Mouse (Mus musculus): Measurements from ENCODE around the gene B3gnt9.

The B3gnt9 gene

GRCm38 (mm10) chr8:105281821-105282220, 26.9 kb upstream of the B3gnt9 start:
- no peak for DNase-seq

DNA sequence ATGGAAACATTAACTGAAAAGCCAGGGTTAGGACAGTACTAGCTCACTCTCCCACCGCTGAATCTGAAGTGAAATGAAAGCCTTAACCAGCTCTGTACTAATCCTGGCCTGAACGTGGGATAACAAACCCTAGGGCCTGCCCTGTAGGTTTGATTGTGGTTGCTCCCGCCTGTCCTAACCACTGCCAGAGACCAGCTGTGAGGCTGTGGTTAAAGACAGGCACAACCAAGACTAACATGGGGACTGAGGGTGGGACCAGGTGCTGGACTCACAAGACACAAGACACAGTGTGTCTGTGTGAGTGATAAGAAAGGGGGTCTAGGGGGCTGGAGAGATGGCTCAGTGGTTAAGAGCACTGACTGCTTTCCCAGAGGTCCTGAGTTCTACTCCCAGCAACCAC, 25.6 kb upstream of the B3gnt9 start:
- no peak for DNase-seq

DNA sequence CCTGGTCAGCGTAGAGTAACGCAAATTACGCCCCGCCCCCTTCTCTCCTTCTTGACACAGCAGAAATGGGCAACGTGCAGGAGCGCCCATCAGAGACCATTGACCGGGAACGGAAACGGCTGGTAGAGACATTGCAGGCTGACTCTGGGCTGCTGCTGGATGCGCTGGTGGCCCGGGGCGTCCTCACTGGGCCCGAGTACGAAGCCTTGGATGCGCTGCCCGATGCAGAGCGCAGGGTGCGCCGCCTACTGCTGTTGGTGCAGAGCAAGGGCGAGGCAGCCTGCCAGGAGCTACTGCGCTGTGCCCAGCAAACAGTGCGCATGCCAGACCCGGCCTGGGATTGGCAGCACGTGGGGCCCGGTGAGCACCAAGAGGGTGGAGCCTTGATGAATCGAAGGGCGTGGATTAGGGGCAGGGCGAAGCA, 24.0 kb upstream of the B3gnt9 start:
- DNase-seq: no peak

- DNase-seq: no peak
Observed at GRCm38 (mm10) chr8:105276292-105277120, 21.6 kb upstream of the B3gnt9 start.

DNA sequence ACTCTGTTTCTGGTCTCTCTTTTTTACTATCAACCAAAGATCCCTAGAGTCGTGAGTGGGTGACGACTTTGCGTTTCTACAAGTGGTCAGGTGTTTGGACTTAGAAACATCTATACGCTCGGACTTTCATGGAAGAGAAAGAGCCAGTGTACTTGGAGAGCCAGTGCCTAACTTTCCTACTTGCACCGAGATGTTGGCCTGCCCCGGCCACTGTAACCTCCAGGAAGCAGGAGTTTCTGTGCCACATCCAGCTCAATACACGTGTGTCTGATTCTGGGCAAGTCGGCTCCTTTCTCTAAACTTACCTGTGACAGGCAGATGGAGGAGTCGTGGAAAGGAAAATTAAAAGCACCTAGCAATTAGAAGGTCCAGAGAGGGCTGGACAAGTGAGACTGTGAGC, 20.9 kb upstream of the B3gnt9 start, which contains the start of gene Nol3:
Nol3 (plus strand) TSS at position 301 of the 400 bp plus-strand sequence.
- DNase-seq: no peak

DNA sequence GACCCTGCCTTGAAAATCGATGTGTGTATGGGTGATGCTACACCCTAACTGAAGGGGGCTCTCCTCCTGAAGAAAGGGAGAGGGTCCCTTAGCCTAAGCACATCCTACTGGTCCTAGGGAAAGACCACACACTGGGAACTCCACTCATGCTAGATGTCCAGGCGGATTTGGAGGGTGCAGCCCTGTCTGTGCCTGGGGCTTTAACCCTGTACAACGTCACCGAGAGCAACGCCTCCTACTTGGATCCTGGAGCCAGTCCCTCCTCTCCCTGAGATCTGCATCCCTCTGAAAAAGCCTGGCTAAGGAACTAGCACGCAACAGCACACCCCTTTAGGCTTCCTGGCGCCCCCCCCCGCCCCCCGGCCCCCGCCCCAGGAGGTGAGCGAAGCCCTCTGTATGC, 20.4 kb upstream of the B3gnt9 start:
- no peak for DNase-seq

DNA sequence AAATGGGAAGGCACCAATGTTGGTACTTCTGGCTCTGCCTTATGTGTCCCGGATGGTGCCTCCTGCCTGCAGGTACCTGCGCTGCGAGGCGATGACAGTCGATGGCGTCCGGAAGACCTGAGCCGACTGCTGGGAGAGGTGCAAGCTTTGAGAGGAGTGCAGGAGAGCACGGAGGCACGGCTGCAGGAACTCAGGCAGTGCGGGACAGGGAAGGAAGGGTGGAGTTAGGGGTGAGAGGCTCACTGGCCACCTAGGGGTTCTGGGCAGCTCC, 15.9 kb upstream of the B3gnt9 start:
- DNase-seq: no peak

DNA sequence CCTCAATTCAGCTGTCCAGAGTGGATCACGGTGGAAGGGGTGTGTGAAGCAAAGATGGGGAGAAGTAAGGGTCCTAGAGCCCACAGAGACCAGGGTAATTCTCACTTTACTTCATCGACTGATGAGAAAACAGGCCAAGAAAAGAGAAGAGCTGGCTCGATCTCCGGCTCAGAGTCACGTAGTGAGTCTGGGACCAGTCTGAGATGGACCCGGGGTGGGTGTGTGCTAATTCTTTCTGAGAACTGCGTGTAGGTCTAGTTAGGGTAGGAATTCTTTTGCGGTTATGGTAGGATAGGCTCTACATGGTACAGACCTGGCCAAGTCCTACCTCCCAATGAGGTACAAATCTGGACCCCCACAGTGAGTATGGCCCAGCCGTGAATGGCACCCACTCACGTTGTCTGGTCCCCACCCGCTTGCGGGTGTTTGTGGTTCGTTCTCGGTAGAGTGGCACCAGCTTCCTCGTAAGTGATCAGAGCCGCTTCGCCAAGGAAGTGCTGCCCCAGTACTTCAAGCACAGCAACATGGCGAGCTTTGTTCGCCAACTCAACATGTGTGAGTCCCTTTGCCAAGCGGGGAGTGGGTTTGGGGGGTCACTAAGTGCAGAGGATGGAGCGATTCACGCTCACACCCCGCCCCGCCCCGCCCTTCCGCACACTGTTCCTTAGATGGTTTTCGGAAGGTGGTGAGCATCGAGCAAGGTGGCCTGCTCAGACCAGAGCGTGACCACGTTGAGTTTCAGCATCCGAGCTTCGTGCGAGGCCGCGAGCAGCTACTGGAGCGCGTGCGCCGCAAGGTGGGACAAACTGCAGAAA, 15.4 kb upstream of the B3gnt9 start:
- no peak for DNase-seq

GRCm38 (mm10) chr8:105269461-105269947, 14.6 kb upstream of the B3gnt9 start, which contains the start of gene Hsf4:
TSS of gene Hsf4 (plus strand) at chr8:105269801.
- no peak for DNase-seq

DNA sequence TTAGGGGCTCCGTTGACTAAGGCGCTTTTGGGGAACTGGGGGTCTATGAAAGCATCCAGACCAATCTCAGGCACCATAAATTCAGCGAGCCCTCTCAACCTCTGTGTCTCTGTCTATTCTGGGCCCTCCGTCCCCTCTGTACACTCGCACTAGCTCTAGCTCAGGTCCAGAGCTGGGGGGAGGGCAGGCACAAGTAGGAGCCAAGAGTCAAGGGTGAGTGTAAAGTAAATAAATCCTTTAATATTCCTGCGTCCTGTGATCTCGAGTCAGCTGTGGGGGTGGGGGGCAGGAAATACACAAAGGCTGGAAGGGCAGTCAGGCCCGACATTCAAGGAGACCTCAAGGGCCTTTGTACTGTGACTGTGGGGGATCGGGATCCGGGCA, 14.1 kb upstream of the B3gnt9 start:
- no peak for DNase-seq

GRCm38 (mm10) chr8:105268342-105269074, 13.6 kb upstream of the B3gnt9 start:
- no peak for DNase-seq

DNA sequence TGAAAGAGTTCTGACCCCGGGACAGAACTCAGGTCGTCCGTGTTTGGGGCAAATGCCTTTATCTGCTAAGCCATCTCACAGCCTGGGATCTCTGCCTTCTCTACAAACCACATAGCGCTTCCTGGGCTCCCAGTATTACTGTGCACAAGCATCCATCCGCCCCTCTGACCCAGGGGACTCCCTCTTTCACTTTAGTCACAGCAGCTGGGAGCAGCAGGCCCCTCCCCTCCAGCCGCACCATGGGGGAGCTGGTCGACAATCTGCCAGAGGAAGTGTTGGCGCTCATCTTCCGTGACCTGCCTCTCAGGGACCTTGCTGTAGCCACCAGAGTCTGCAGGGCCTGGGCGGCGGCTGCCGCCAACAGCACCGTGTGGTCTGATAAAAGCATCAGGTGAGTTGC, 11.8 kb upstream of the B3gnt9 start:
- peak in 1 of 2 experiments; percentile 46 for DNase-seq

- peak in 1 of 2 experiments; percentile 58 for DNase-seq
Observed at GRCm38 (mm10) chr8:105265128-105265527, 10.2 kb upstream of the B3gnt9 start.

DNA sequence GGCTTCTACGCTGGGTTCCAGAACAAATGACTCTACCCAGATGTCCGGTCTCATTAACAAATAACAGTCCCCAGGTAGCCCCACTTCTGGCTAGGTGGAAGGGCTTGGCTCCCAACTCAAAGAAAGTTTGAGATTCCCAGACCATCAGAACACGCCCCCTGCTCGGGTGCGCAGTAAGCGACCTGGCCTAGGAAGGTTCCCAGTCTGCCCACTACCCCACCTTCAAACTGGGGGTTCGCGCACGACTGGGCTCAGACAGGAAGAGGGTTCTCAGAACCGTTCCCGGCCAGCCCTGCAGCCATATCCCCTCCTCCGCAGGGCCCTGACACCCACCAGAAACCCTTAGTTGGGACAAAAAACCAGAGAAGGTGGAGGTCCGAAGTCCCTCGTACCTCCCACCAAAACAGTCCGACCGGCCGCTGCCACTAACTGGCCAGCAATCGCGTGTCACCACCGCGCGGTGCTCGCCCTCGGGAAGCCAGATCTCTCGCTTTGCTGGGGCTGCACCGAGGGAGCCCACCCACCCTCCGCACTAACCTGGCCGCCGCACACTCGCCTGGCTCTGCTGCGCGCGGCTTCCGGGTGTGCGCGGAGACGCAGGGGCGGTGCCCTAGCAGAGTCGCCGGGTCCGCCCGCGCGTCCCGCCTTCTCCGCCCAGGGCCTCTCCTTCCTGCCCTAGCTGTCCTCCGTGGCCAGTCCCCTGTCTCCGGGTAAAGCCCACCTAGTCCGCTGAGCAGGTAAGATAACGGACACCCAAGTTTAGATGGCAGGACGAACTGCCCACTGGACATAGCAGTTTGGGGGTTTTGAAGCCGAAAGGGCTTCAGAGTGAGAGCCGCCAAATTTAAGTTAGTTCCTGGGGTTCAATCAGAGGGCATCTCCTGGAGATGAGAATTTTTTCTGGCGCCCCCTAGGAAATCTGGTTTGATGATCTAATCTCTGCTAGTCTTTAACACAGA, 9.3 kb upstream of the B3gnt9 start, which contains the start of the genes Tradd and Fbxl8:
Tradd (minus strand) TSS at position 586 of the 959 bp plus-strand sequence.
Fbxl8 (plus strand) TSS at position 625 of the 959 bp plus-strand sequence.
- DNase-seq: peak; percentile 70 to 71

DNA sequence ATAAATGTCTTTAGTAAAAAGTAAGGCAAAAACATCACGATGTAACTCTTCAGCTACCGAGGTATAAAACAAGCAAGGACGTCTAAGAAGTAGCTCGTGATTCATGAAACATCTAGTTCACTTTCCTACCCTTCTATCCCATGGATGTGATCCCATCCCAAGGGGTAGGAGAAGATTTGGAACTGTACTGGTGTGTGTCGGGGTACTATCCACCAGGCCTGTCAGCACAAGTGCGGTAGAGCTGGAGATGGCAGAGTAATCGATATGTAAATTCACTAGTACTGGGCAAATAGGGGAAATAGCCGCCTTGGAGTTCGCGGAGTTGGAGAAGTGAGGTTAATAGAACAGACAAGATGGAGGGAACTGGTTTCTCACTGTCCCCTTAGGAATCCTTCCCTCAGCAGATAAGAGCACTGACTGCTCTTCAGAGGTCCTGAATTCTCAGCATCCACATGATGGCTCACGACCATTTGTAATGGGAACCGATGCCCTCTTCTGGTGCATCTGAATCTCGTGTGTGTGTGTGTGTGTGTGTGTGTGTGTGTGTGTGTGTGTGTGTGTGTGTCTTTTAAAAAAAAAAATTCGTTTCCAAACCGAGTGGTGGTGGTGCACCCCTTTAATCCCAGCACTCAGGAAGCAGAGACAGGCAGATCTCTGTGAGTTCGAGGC, 8.4 kb upstream of the B3gnt9 start:
- DNase-seq: no peak

DNA sequence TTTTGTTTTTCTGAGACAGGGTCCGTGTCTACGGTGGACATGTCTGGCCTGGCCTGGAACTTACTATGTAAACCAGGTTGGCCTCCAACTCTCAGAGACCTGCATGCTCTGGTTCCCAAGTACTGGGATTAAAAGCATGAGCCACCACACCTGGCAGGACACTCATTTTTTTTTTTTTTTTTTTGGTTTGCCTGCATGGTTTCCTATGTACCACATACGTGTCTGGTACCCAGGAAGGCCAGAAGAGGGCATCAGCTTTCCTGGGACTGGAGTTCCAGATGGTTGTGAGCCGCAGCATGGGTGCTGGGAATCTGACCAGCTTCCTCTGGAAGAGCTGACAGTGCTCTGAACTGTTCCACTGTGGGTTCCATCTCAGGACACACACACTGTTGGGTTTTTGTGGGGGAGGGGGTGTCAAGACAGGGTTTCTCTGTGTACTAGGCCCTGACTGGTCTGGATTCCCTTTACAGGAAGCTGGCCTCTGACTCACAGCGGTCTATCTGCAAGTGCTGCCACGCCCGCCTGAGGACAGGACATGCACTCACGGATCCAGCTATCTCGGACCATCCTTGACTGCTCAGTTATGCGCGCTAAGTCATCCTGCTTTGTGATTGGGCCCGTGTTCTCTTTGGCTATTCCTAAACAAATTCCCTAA, 6.5 kb upstream of the B3gnt9 start:
- no peak for DNase-seq

DNA sequence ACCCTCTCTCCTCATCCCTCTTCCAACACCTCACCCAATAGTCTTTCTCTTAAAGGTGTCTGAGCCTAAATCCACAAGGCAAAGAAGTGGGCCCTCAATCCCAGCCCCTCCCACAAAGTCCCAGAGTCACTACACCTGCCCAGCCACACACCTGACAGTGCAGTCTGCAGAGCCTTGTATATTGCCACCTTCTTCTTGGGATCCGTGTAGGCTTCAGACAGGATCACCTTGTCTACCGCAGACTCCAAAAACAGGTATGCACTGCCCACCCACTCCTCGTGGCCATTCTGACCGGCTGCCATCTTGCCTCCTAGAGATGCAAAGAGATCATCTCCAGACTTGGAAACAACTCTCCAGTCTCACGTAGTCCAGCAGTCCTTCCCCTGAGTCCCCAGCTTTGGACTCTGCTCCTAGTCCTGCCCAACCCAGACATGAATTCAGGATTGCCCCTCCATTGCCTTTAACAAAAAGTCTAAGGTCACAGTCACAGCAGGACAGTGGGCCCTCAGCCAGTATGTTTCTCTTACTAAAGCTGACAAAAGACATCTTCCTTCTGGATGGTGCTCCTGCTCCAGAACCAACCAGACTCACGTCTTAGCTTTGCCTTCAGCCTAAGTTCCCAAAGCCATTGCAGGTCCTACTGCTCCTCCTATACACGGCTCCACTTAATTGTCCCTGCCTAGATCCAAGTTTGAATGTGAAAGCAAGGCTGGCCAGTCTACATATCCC, 5.6 kb upstream of the B3gnt9 start:
- no peak for DNase-seq

GRCm38 (mm10) chr8:105259721-105260320, 4.9 kb upstream of the B3gnt9 start:
- peak; percentile 52 to 58 for DNase-seq

GRCm38 (mm10) chr8:105258911-105259720, 4.2 kb upstream of the B3gnt9 start:
- no peak for DNase-seq

Data from thymus, adult 18-20 months (tissue).